Mouse (Mus musculus) splenic B cell, adult 2 months (primary cell): ENCODE data around the gene Kif16b.

Experiments
- DNase-seq: peaks from one replicate; pipeline ENCODE4 v3.0.0-alpha.2; 2011; ENCODE audit warnings: low read depth, low spot score
- H3K27me3 ChIP-seq: 2 replicates; pipeline ENCODE4 v1.6.1; 2012; ENCODE audit warnings: mild to moderate bottlenecking, low read length, moderate library complexity, mixed read lengths; ENCODE audit not compliant: control insufficient read depth, poor library complexity, insufficient read depth, severe bottlenecking
- H3K36me3 ChIP-seq: 2 replicates; pipeline ENCODE4 v1.6.1; 2012; ENCODE audit warnings: mild to moderate bottlenecking, low read length, moderate library complexity, mixed read lengths; ENCODE audit not compliant: control insufficient read depth, poor library complexity, insufficient read depth, severe bottlenecking

Gene Kif16b

GRCm38 (mm10) chr2:142731016-142731777, 170.1 kb downstream of the Kif16b start:
- Histone ChIP-seq H3K36me3 (no peaks in the 10 kb centered on the region), H3K27me3 (no peaks in the 10 kb centered on the region)
- DNase-seq = no peak

GRCm38 (mm10) chr2:142724215-142725001, 176.9 kb downstream of the Kif16b start:
- H3K36me3 ChIP-seq = no peaks in the 10 kb centered on the region
- DNase-seq = no peak
- H3K27me3 ChIP-seq = no peaks in the 10 kb centered on the region

GRCm38 (mm10) chr2:142720174-142720573, 181.2 kb downstream of the Kif16b start:
- no peak for DNase-seq
- no peaks in the 10 kb centered on the region for H3K27me3 ChIP-seq
- H3K36me3 ChIP-seq = no peaks in the 10 kb centered on the region

DNA sequence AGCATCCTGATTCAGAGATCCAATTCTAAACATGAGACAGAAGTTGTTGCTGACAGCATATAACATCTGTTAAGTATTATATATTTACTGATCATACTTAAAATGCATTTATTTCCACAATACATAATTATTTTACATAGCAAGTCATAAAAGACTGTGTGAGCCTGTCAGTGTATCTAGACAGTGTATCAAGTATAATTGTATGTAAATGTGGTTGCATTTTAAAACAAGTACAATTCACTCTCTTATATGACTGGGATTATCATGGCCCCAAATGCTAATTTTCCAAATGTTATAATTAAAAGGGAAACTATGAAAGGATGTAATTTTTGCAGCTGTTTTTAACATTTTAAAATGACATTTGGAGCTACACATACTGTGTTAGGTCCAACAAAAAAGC, 182.3 kb downstream of the Kif16b start:
- H3K27me3 ChIP-seq = no peaks in the 10 kb centered on the region
- no peak for DNase-seq
- no peaks in the 10 kb centered on the region for H3K36me3 ChIP-seq

- no peak for DNase-seq
- Histone ChIP-seq H3K27me3 (no peaks in the 10 kb centered on the region), H3K36me3 (no peaks in the 10 kb centered on the region)
Observed at GRCm38 (mm10) chr2:142717591-142717990, 183.7 kb downstream of the Kif16b start.

- Histone ChIP-seq H3K27me3 (no peaks in the 10 kb centered on the region), H3K36me3 (no peaks in the 10 kb centered on the region; the same call in 1 of the 2 replicates)
- no peak for DNase-seq
Observed at GRCm38 (mm10) chr2:142715912-142716260, 185.4 kb downstream of the Kif16b start.

DNA sequence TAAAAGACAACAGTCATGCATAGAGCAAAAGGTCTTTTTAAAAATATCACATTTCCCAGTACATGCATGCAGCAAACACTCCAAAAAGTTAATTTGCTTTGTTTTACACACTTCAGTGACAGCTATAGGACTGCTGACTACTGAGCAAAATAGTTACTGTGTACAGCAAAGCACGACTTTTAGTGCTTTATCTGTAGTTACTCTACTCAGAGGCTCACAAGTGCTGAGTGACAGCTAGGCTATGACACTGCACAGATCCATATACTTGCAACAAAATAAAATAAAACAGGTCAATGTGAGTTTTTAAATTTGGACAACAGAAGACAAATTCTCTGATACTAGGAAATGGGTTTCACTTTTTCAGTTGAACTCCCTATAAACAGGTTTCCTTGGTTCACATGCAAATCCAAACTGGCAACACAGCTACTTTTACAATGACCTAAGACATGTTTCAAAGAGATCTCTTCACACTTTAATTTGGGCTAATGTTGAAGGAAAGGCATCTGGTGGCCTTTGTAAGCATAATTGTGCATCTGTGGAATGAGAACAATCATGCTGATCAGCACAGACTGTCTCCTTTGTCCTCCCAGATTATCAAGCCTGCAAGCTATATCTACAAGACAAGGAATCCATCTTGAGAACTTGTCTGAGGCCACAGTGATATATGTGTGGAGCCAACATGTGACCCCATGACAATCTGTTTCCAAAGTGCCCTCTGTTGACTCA, 186.0 kb downstream of the Kif16b start:
- no peak for DNase-seq
- no peaks in the 10 kb centered on the region; the same call in 1 of the 2 replicates for H3K36me3 ChIP-seq
- no peaks in the 10 kb centered on the region for H3K27me3 ChIP-seq

GRCm38 (mm10) chr2:142712727-142713126, 188.6 kb downstream of the Kif16b start:
- no peak for DNase-seq
- H3K36me3 ChIP-seq = no peaks in the 10 kb centered on the region; the same call in 1 of the 2 replicates
- no peaks in the 10 kb centered on the region for H3K27me3 ChIP-seq

- Histone ChIP-seq H3K27me3 (no peaks in the 10 kb centered on the region), H3K36me3 (peaks cover 2% of the 10 kb centered on the region; the same call in 1 of the 2 replicates)
- no peak for DNase-seq
Observed at GRCm38 (mm10) chr2:142709326-142709725, 192.0 kb downstream of the Kif16b start.

DNA sequence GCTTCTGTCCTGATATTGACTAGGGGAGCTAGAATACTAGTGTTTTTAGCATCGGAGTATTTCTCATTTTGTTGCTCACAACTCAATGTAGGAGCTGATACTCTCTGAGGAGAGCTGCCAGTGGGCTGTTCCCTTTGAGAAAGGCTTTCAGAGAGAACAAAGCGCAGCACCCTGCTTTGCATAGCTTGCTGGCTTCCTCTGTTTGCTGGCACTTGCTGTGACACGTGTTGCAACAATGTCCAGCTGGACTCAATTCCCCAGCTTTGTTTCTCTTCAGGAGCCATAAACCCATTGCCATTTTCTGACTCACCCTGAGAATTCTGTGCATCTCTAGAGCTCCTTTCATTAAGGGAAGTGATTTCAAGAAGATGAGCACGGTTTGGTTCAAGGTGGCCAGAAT, 200.6 kb downstream of the Kif16b start:
- DNase-seq = no peak
- H3K27me3 ChIP-seq = no peaks in the 10 kb centered on the region
- peaks cover 3% of the 10 kb centered on the region; the same call in 1 of the 2 replicates for H3K36me3 ChIP-seq

GRCm38 (mm10) chr2:142698650-142699049, 202.7 kb downstream of the Kif16b start:
- DNase-seq = no peak
- Histone ChIP-seq H3K27me3 (no peaks in the 10 kb centered on the region), H3K36me3 (peaks cover 3% of the 10 kb centered on the region; the same call in 1 of the 2 replicates)

GRCm38 (mm10) chr2:142694936-142695331, 206.4 kb downstream of the Kif16b start:
- H3K27me3 ChIP-seq = no peaks in the 10 kb centered on the region
- no peak for DNase-seq
- no peaks in the 10 kb centered on the region for H3K36me3 ChIP-seq

- DNase-seq = no peak
- no peaks in the 10 kb centered on the region for H3K36me3 ChIP-seq
- H3K27me3 ChIP-seq = no peaks in the 10 kb centered on the region
Observed at GRCm38 (mm10) chr2:142694019-142694935, 207.1 kb downstream of the Kif16b start.

DNA sequence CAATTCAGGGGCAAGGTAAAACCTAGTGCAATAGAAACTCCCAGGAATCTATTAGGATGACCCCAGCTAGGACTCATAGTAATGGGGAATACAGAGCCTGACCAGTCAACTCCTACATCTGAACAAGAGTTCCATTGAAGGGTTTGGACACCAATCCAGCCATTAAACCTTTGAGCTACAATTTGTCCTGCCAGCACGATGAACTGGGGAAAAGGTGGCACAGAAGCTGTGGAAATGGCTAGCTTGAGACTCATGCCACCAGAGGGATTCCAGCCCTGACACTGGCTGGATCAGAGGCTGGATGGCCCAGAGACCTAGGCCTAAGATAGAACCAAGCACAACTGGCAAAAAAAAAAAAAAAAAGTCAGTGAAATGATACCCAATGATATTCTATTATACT, 207.9 kb downstream of the Kif16b start:
- no peak for DNase-seq
- Histone ChIP-seq H3K27me3 (no peaks in the 10 kb centered on the region), H3K36me3 (no peaks in the 10 kb centered on the region)
